Mouse (Mus musculus): ENCODE measurements at regions not wholly inside any gene's neighbourhood (a gene's known extent, or its start where the extent isn't known, plus 50 kb on each side); places are given as distances from the start of the nearest gene placed in this dataset.

- DNase-seq: no peak
- intact Hi-C loops (cut with DNase I; ENCODE audit: low total_unique reads): no loop called here
Measured at GRCm38 (mm10) chr10:118796512-118796911, 73.5 kb downstream of the Dyrk2 start.

- intact Hi-C loops (cut with DNase I; ENCODE audit: low total_unique reads): no loop called here
- no peak for DNase-seq
Measured at GRCm38 (mm10) chr10:118797256-118797655, 72.8 kb downstream of the Dyrk2 start.

- no peak for DNase-seq
- intact Hi-C loops (cut with DNase I; ENCODE audit: low total_unique reads): no loop called here
Measured at GRCm38 (mm10) chr10:118799767-118800166, 70.2 kb downstream of the Dyrk2 start.

GRCm38 (mm10) chr10:118803922-118804557, 66.0 kb downstream of the Dyrk2 start:
- intact Hi-C loops (cut with DNase I; ENCODE audit: low total_unique reads): no loop called here
- no peak for DNase-seq

GRCm38 (mm10) chr10:118804574-118804973, 65.4 kb downstream of the Dyrk2 start:
- DNase-seq: peak; percentile 42
- intact Hi-C loops (cut with DNase I; ENCODE audit: low total_unique reads): no loop called here
